Mouse (Mus musculus) macrophage (primary cell): ENCODE results near the gene Rad54l2. TPM values are rescaled to one million over a fixed set of nuclear protein-coding genes. Genes with fewer than 3 reads are reported as not detected.

ENCODE experiments used
- H3K27ac ChIP-seq: fragments of 350-480 bp; formaldehyde crosslinking; 2 replicates; pipeline ENCODE4 v1.9.0; 2021
- H3K36me3 ChIP-seq: fragments of 350-480 bp; formaldehyde crosslinking; 2 replicates; pipeline ENCODE4 v1.9.0; 2021; ENCODE audit errors: inconsistent target
- H3K4me3 ChIP-seq: fragments of 350-480 bp; formaldehyde crosslinking; 2 replicates; pipeline ENCODE4 v1.9.0; 2021; ENCODE audit errors: inconsistent target
- H3K79me2 ChIP-seq: fragments of 350-480 bp; formaldehyde crosslinking; 2 replicates; pipeline ENCODE4 v1.9.0; 2021; ENCODE audit errors: inconsistent target
- WGBS: methylation state at CpG from one replicate; pipeline ENCODE4 v1.1.7; 2026; ENCODE audit warnings: inconsistent platforms; ENCODE audit not compliant: missing documents; 5-methylcytosine and 5-hydroxymethylcytosine counted together
- polyA plus RNA-seq: library from polyadenylated mRNA; stranded (reverse); fragments of 250-400 nt; gene quantifications from 3 replicates; pipeline ENCODE4 v1.2.4, GENCODE M21; 2018; ENCODE audit warnings: inconsistent platforms

The Rad54l2 gene
- polyA plus RNA-seq, 1 experiment from 2014 or later, result 7.9 TPM

DNA sequence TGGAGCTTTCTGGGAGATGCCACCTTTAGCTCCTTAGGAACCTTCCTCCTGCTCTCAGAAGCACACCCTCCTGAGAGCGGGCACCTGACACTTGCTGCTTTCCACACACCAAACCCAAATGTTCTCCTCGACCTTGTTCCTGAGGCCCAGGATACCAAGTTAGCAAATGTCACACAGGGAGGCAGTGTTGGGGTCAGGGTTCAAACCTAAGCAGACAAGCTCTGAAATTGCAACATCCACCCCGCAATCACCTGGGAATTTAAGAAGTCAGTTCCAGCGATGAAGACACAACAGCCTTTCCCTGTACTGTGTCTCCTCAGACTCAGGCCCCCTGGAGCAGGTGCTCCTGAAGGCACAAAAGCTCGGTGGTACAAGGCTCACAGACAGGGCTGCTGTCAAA is 111.3 kb downstream of the Rad54l2 start:
- peaks cover 57% of the 10 kb centered on the region for H3K36me3 ChIP-seq
- no peak overlapping the region for H3K27ac ChIP-seq
- H3K4me3 ChIP-seq, result no peak overlapping the region
- H3K79me2 ChIP-seq, result no peaks in the 10 kb centered on the region
- WGBS, result 92% methylated on average over 5 of the region's 5 CpGs

- no peak overlapping the region for H3K27ac ChIP-seq
- H3K4me3 ChIP-seq, result no peak overlapping the region
- WGBS, result 93% methylated on average over 4 of the region's 4 CpGs
- no peaks in the 10 kb centered on the region for H3K79me2 ChIP-seq
- H3K36me3 ChIP-seq, result peaks cover 61% of the 10 kb centered on the region
Measured at GRCm38 (mm10) chr9:106676571-106676970, 112.4 kb downstream of the Rad54l2 start.

- Histone ChIP-seq H3K36me3 (peaks cover 61% of the 10 kb centered on the region), H3K79me2 (no peaks in the 10 kb centered on the region), H3K27ac (no peak overlapping the region), H3K4me3 (no peak overlapping the region)
- WGBS, result 73% methylated on average over 7 of the region's 9 CpGs
Measured at GRCm38 (mm10) chr9:106675965-106676364, 113.0 kb downstream of the Rad54l2 start.

DNA sequence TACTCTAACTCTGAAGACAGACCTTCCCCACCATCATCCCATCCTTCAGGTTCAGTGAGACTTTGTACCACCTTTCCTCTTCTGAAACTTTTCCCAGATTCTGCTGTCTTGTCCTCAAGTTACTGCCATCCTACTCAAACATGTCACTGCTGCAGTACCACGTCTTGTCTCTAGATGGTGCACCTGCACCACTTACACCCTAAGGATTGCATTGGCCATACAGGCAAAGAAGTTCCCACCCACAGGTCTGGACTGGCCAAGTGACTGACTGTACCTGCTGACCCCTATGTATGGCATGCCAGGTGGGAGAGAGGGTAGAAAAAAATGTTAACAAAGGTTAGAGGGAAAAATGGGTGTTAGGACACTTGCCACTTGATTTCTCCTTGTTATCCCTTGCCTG is 113.5 kb downstream of the Rad54l2 start:
- no peak overlapping the region for H3K4me3 ChIP-seq
- peaks cover 61% of the 10 kb centered on the region for H3K36me3 ChIP-seq
- no peak overlapping the region for H3K27ac ChIP-seq
- 0% methylated on average over 1 of the region's 1 CpGs for WGBS
- H3K79me2 ChIP-seq, result no peaks in the 10 kb centered on the region

- Histone ChIP-seq H3K4me3 (no peak overlapping the region), H3K36me3 (peaks cover 61% of the 10 kb centered on the region), H3K27ac (no peak overlapping the region), H3K79me2 (no peaks in the 10 kb centered on the region)
- 93% methylated on average over 2 of the region's 2 CpGs for WGBS
Measured at GRCm38 (mm10) chr9:106673860-106674259, 115.1 kb downstream of the Rad54l2 start.

GRCm38 (mm10) chr9:106664856-106665255 is 124.1 kb downstream of the Rad54l2 start:
- Histone ChIP-seq H3K27ac (no peak overlapping the region), H3K79me2 (no peaks in the 10 kb centered on the region), H3K36me3 (peaks cover 95% of the 10 kb centered on the region), H3K4me3 (no peak overlapping the region)
- WGBS, result 97% methylated on average over 6 of the region's 6 CpGs

DNA sequence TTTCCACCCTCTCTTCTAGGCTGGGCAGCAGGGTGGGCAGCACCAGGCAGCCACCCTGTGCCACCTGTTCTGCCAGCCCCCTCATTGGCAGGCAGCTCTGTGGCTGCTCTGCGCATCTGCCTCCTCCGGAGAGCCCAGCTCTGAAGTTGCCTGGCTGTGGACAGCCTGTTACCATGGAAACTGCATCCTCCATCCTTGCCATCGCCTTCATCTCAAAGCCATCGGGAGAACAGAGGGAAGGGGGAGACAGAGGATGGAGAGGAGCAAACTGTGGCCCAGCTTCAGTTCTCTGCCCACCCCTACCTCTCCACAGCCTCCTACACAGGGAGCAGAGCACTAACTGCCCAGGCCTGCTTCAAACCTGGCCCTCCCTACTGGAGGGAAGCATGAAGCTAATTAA is 124.6 kb downstream of the Rad54l2 start:
- Histone ChIP-seq H3K4me3 (no peak overlapping the region), H3K27ac (no peak overlapping the region), H3K36me3 (peaks cover 94% of the 10 kb centered on the region), H3K79me2 (no peaks in the 10 kb centered on the region)
- WGBS, result 92% methylated on average over 4 of the region's 4 CpGs

DNA sequence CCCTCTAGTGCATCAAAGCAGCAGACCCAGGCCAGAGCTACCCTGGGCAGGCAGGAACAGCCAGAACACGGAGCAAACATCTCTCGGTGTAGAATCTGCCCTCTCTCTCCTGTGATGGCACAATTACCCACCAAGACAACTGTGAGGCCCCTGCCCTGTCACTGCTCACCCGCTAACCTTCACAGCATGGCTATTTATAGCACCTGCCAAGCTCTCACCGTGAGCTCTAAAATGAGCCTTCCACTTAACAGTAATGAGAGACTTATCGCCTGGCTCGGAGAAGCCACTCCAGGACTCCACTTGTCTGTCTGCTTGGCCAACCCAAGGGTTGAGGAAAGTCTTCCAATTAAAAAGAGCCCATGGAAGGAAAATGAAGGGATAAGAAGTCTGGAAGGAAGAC is 125.8 kb downstream of the Rad54l2 start:
- Histone ChIP-seq H3K79me2 (no peaks in the 10 kb centered on the region), H3K4me3 (no peak overlapping the region), H3K36me3 (peaks cover 93% of the 10 kb centered on the region), H3K27ac (no peak overlapping the region)
- WGBS, result 95% methylated on average over 4 of the region's 6 CpGs

DNA sequence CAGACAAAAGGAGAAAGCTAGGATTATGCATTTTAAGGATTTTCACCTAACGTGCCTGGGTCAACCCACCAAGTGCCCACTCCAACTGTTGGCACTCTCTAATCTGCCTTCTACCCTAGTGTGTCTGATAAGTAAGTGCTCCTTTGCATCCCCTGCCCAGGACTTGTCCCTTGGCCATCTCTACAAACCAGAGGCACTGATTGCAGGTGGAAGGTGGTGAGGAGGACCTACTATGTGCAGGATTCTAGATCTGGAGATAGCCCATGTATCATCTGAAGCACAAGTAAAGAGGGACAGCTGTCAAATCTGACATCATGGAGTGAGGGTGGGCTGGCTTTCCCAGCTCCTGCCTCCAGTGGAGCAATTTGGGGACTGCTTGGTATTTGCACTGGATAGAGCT is 129.1 kb downstream of the Rad54l2 start:
- peaks cover 60% of the 10 kb centered on the region for H3K36me3 ChIP-seq
- WGBS, result 100% methylated on average over 1 of the region's 1 CpGs
- H3K79me2 ChIP-seq, result no peaks in the 10 kb centered on the region
- H3K4me3 ChIP-seq, result no peak overlapping the region
- H3K27ac ChIP-seq, result no peak overlapping the region

DNA sequence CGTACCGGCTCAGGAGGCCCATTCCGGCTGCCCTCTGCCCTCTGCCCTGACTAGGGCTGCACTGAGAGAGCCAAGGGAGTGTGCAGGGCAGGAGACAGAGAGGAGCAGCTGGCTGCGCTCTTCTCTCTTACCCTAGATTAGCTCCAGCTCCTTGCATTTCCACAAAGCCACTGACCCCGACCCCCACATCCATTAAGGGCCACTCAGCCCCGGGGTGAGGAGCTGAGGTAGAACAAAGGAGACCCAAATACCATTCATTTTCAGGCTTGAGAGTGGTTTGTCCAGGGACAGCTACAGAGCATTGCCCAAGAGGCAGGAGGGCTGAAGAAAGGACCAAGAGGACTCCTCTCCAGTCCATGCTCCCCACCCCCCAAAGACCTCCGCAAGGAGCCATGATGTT is 129.6 kb downstream of the Rad54l2 start:
- WGBS, result 89% methylated on average over 7 of the region's 7 CpGs
- no peaks in the 10 kb centered on the region for H3K79me2 ChIP-seq
- H3K27ac ChIP-seq, result no peak overlapping the region
- H3K36me3 ChIP-seq, result peaks cover 56% of the 10 kb centered on the region
- no peak overlapping the region for H3K4me3 ChIP-seq

- H3K4me3 ChIP-seq, result no peak overlapping the region
- no peaks in the 10 kb centered on the region for H3K79me2 ChIP-seq
- H3K36me3 ChIP-seq, result peaks cover 42% of the 10 kb centered on the region
- WGBS, result 92% methylated on average over 5 of the region's 5 CpGs
- H3K27ac ChIP-seq, result no peak overlapping the region
Measured at GRCm38 (mm10) chr9:106657592-106657991, 131.4 kb downstream of the Rad54l2 start.

GRCm38 (mm10) chr9:106656820-106657219 is 132.2 kb downstream of the Rad54l2 start:
- WGBS, result 53% methylated on average over 3 of the region's 5 CpGs
- Histone ChIP-seq H3K79me2 (no peaks in the 10 kb centered on the region), H3K36me3 (peaks cover 34% of the 10 kb centered on the region), H3K4me3 (no peak overlapping the region), H3K27ac (no peak overlapping the region)

DNA sequence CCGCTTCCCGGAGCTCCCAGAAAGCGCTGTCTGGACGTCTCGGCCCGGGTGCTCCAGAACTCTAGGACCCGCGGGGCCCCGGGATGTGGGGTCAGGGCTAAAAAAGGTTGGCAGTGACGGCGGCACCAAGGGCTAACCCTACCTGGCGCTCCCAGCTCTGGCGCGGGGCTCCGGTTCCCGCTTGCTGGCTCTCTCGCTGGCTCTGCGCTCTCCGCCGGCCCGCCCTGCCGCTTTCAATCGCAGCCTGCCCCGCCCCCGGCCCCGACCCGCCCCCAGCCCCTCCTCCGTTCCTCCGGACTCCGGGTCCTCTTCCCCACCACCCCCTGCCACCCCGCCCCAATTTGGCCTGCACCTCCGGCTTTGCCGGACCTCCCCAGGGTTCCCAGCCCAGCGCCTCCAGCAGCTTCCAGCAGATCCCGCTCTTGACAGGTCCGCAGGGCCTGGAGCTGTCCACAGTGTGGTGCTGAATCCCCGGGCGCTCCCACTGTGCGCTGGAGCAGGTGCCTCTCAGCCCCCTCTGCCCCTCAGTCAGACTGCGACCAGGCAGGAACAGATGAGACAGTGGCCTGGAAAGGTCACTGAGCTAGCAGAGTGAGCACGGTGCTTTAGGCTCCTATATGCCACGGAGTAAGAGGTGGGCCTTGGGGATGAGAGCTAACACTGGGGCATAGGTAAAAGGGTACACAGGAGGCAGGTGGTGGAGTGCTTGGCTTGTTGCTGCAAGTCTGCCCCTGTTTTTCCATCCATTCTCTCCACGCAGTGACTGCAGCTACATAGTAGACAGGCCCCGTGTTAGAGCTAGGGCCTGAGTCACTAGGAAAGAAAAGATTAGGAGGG is 132.9 kb downstream of the Rad54l2 start, which contains the start of gene Grm2:
Gene Grm2, minus strand, starts transcription at position 199 of the 837 bp plus-strand sequence.
- WGBS, result 6% methylated on average over 44 of the region's 44 CpGs
- Histone ChIP-seq H3K27ac (no peak within 1 kb of the TSS), H3K36me3 (peaks cover 27% of the 10 kb centered on the region), H3K79me2 (no peaks in the 10 kb centered on the region), H3K4me3 (no peak within 1 kb of the TSS)

- no peak overlapping the region for H3K4me3 ChIP-seq
- whole genome bisulfite sequencing, result 50% methylated on average over 1 of the region's 1 CpGs
- no peaks in the 10 kb centered on the region for H3K79me2 ChIP-seq
- no peak overlapping the region for H3K27ac ChIP-seq
- H3K36me3 ChIP-seq, result no peaks in the 10 kb centered on the region
Measured at GRCm38 (mm10) chr9:106652720-106653119, 136.3 kb downstream of the Rad54l2 start.

GRCm38 (mm10) chr9:106647226-106647625 is 141.8 kb downstream of the Rad54l2 start:
- H3K4me3 ChIP-seq, result no peak overlapping the region
- no peak overlapping the region for H3K27ac ChIP-seq
- H3K36me3 ChIP-seq, result no peaks in the 10 kb centered on the region
- no peaks in the 10 kb centered on the region for H3K79me2 ChIP-seq
- 70% methylated on average over 27 of the region's 27 CpGs for WGBS
